Mouse (Mus musculus): Measurements from ENCODE around the gene Man1c1.
A peak's percentile ranks its signal among the peaks of the same experiment; 100 is the strongest.

The Man1c1 gene

GRCm38 (mm10) chr4:134602610-134603009 lies 101.5 kb downstream of the Man1c1 start:
- no peak for DNase-seq (ENCODE audit: low spot score)

GRCm38 (mm10) chr4:134601981-134602380 lies 102.1 kb downstream of the Man1c1 start:
- no peak for DNase-seq (ENCODE audit: low spot score)

GRCm38 (mm10) chr4:134601404-134601803 lies 102.7 kb downstream of the Man1c1 start:
- DNase-seq (ENCODE audit: low spot score) = no peak

GRCm38 (mm10) chr4:134600777-134601176 lies 103.3 kb downstream of the Man1c1 start:
- DNase-seq (ENCODE audit: low spot score) = no peak

- no peak for DNase-seq (ENCODE audit: low spot score)
These were observed 104.0 kb downstream of the Man1c1 start for GRCm38 (mm10) chr4:134600060-134600459.

- DNase-seq (ENCODE audit: low spot score) = no peak
These were observed 107.0 kb downstream of the Man1c1 start for GRCm38 (mm10) chr4:134596816-134597692.

- no peak for DNase-seq (ENCODE audit: low spot score)
These were observed 109.2 kb downstream of the Man1c1 start for GRCm38 (mm10) chr4:134594731-134595439.

GRCm38 (mm10) chr4:134592442-134592841 lies 111.6 kb downstream of the Man1c1 start:
- no peak for DNase-seq (ENCODE audit: low spot score)

GRCm38 (mm10) chr4:134591506-134592061 lies 112.5 kb downstream of the Man1c1 start:
- DNase-seq (ENCODE audit: low spot score) = peak; percentile 76

GRCm38 (mm10) chr4:134590227-134590926 lies 113.7 kb downstream of the Man1c1 start:
- no peak for DNase-seq (ENCODE audit: low spot score)

- DNase-seq (ENCODE audit: low spot score) = no peak
These were observed 114.3 kb downstream of the Man1c1 start for GRCm38 (mm10) chr4:134589786-134590185.

- no peak for DNase-seq (ENCODE audit: low spot score)
These were observed 115.1 kb downstream of the Man1c1 start for GRCm38 (mm10) chr4:134588951-134589350.

- DNase-seq (ENCODE audit: low spot score) = no peak
These were observed 115.8 kb downstream of the Man1c1 start for GRCm38 (mm10) chr4:134588287-134588686.

- DNase-seq (ENCODE audit: low spot score) = peak; percentile 72
These were observed 116.4 kb downstream of the Man1c1 start for GRCm38 (mm10) chr4:134587636-134588197.

GRCm38 (mm10) chr4:134586631-134587030 lies 117.5 kb downstream of the Man1c1 start:
- DNase-seq (ENCODE audit: low spot score) = no peak

GRCm38 (mm10) chr4:134586126-134586525 lies 118.0 kb downstream of the Man1c1 start:
- DNase-seq (ENCODE audit: low spot score) = no peak

- DNase-seq (ENCODE audit: low spot score) = peak; percentile 64
These were observed 120.6 kb downstream of the Man1c1 start for GRCm38 (mm10) chr4:134583513-134583912.

- no peak for DNase-seq (ENCODE audit: low spot score)
These were observed 122.7 kb downstream of the Man1c1 start for GRCm38 (mm10) chr4:134581365-134581764.

- no peak for DNase-seq (ENCODE audit: low spot score)
These were observed 123.5 kb downstream of the Man1c1 start for GRCm38 (mm10) chr4:134580351-134581148.

GRCm38 (mm10) chr4:134579620-134580019 lies 124.5 kb downstream of the Man1c1 start:
- DNase-seq (ENCODE audit: low spot score) = no peak

- DNase-seq (ENCODE audit: low spot score) = peak; percentile 66
These were observed 124.9 kb downstream of the Man1c1 start for GRCm38 (mm10) chr4:134579212-134579611.

All from testis, postnatal 10 days (tissue).